Mouse (Mus musculus) adrenal gland, adult 2 months (tissue): ENCODE data around the gene Kansl1l. TPM values are rescaled to one million over a fixed set of nuclear protein-coding genes. Genes with fewer than 3 reads are reported as not detected.

Experiments used
- DNase-seq: peaks from one replicate; pipeline ENCODE4 v3.0.0; 2021
- polyA plus RNA-seq: library from polyadenylated mRNA; depleted of rRNA; stranded (reverse); fragments of >200 nt; gene quantifications from 2 replicates; pipeline ENCODE4 v1.2.3, GENCODE M21; 2012
- total RNA-seq, 2 experiments: library from RNA; stranded (reverse); gene quantifications; 2 replicates each; pipeline ENCODE4 v1.2.3; 2021

Kansl1l gene
- total and polyA plus RNA-seq, 3 experiments: 1.1 to 21.1 (median 18.2) TPM

- no peak for DNase-seq
Measured at GRCm38 (mm10) chr1:66817865-66818315, 528 bp upstream of the Kansl1l start.

GRCm38 (mm10) chr1:66816837-66817452, 417 bp downstream of the Kansl1l start:
- DNase-seq: peak; percentile 94

GRCm38 (mm10) chr1:66815941-66816777, 1.2 kb downstream of the Kansl1l start:
- peak; percentile 77 for DNase-seq

GRCm38 (mm10) chr1:66814756-66815155, 2.6 kb downstream of the Kansl1l start:
- no peak for DNase-seq

GRCm38 (mm10) chr1:66813191-66813590, 4.2 kb downstream of the Kansl1l start:
- no peak for DNase-seq

GRCm38 (mm10) chr1:66806821-66807220, 10.5 kb downstream of the Kansl1l start:
- DNase-seq: peak; percentile 64

- DNase-seq: no peak
Measured at GRCm38 (mm10) chr1:66805408-66805807, 12.0 kb downstream of the Kansl1l start.

- DNase-seq: no peak
Measured at GRCm38 (mm10) chr1:66804710-66805109, 12.7 kb downstream of the Kansl1l start.

GRCm38 (mm10) chr1:66797962-66798361, 19.4 kb downstream of the Kansl1l start:
- DNase-seq: no peak

- DNase-seq: no peak
Measured at GRCm38 (mm10) chr1:66792838-66793466, 24.4 kb downstream of the Kansl1l start.

GRCm38 (mm10) chr1:66782296-66782695, 35.1 kb downstream of the Kansl1l start:
- no peak for DNase-seq

GRCm38 (mm10) chr1:66781027-66781426, 36.3 kb downstream of the Kansl1l start:
- no peak for DNase-seq

GRCm38 (mm10) chr1:66778798-66779197, 38.6 kb downstream of the Kansl1l start:
- no peak for DNase-seq

- DNase-seq: no peak
Measured at GRCm38 (mm10) chr1:66777878-66778277, 39.5 kb downstream of the Kansl1l start.

GRCm38 (mm10) chr1:66768764-66769163, 48.6 kb downstream of the Kansl1l start:
- no peak for DNase-seq

- DNase-seq: no peak
Measured at GRCm38 (mm10) chr1:66730581-66730980, 86.8 kb downstream of the Kansl1l start.

GRCm38 (mm10) chr1:66712859-66713258, 104.5 kb downstream of the Kansl1l start:
- no peak for DNase-seq

GRCm38 (mm10) chr1:66704523-66704922, 112.8 kb downstream of the Kansl1l start:
- DNase-seq: no peak

- DNase-seq: no peak
Measured at GRCm38 (mm10) chr1:66702623-66703345, 114.6 kb downstream of the Kansl1l start.

GRCm38 (mm10) chr1:66701576-66701940, 115.8 kb downstream of the Kansl1l start:
- no peak for DNase-seq

GRCm38 (mm10) chr1:66700693-66701575, 116.4 kb downstream of the Kansl1l start, which contains the start of gene Rpe:
Gene Rpe, plus strand, starts transcription at chr1:66700831.
- DNase-seq: peak; percentile 95
